Mouse (Mus musculus) cerebellum, adult 2 months (tissue): ENCODE measurements around the gene Tet1. TPM values are rescaled to one million over a fixed set of nuclear protein-coding genes. Genes with fewer than 3 reads are reported as not detected.

ENCODE experiments used
- DNase-seq, 2 experiments: peaks; one replicate each; pipeline ENCODE4 v3.0.0; 2021
- H3K27ac ChIP-seq: fragments of 200-500 bp; 2 replicates; pipeline ENCODE4 v1.5.1; 2012; ENCODE audit warnings: low read length, control low read depth, inconsistent platforms; ENCODE audit not compliant: insufficient read depth
- H3K27me3 ChIP-seq: fragments of 200-500 bp; 2 replicates; pipeline ENCODE4 v1.6.1; 2012; ENCODE audit warnings: inconsistent platforms, mild to moderate bottlenecking, low read length, moderate library complexity; ENCODE audit not compliant: control insufficient read depth, insufficient read depth
- H3K4me1 ChIP-seq: fragments of 200-500 bp; 2 replicates; pipeline ENCODE4 v1.6.1; 2011; ENCODE audit warnings: low read length; ENCODE audit not compliant: control insufficient read depth, insufficient read depth
- H3K4me3 ChIP-seq: fragments of 200-500 bp; replicated peaks from 2 replicates; pipeline ENCODE3; 2011; ENCODE audit warnings: mild to moderate bottlenecking, low read depth, low read length, control low read depth; ENCODE audit not compliant: insufficient read depth
- CTCF ChIP-seq: fragments of 200-500 bp; IDR thresholded peaks from 2 replicates; pipeline ENCODE4 v1.5.1; 2011; ENCODE audit warnings: low read depth, mild to moderate bottlenecking, control low read depth, low read length, moderate library complexity, borderline replicate concordance; ENCODE audit not compliant: insufficient read depth
- POLR2A ChIP-seq: fragments of 200-500 bp; IDR thresholded peaks from 2 replicates; pipeline ENCODE4 v1.6.1; 2011; ENCODE audit warnings: low read length, control low read depth, borderline replicate concordance; ENCODE audit not compliant: insufficient read depth
- WGBS: fragments of 180-500 bp; shearing (Covaris S2); methylation state at CpG from one replicate; pipeline ENCODE4 v1.1.7; 2018; 5-methylcytosine and 5-hydroxymethylcytosine counted together
- polyA plus RNA-seq: library from polyadenylated mRNA; depleted of rRNA; stranded (reverse); fragments of >200 nt; gene quantifications from 2 replicates; pipeline ENCODE4 v1.2.3, GENCODE M21; 2012

Gene Tet1
- polyA plus RNA-seq, 1 experiment: 6.5 TPM

DNA sequence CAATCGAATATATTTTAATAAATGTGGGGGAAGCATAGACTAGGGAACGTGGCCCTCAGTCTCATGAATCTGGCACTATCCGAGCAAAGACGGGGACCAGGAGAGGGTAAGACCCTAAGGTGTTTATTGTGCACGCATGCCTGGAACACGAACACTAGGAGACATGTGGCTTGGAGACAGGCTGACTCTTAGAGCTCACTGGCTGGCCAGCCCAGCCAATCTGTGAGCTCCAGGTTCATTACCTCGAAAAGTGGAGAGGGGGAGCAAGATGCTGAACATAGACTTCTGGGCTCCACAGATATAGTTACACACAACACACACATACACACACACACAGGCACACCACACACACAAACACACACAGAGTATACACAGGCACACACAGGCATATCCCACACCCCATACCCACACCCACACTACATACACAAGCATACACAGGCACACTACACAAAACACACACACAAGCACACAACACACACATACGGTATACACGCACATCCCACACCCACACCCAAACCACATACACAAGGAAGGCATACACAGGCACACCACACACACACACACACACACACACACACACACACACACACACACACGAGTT is 52.0 kb downstream of the Tet1 start:
- H3K4me3 ChIP-seq: no peak overlapping the region
- DNase-seq: peak in 1 of 2 experiments; percentile 39
- TF ChIP-seq CTCF (no peak), POLR2A (no peak)
- no peaks in the 10 kb centered on the region for H3K27me3 ChIP-seq
- peaks cover 4% of the 10 kb centered on the region; the same call in 1 of the 2 replicates for H3K4me1 ChIP-seq
- H3K27ac ChIP-seq: peak overlapping the region; percentile 43; the same call in 1 of the 2 replicates
- 48% methylated on average over 10 of the region's 10 CpGs for whole genome bisulfite sequencing

DNA sequence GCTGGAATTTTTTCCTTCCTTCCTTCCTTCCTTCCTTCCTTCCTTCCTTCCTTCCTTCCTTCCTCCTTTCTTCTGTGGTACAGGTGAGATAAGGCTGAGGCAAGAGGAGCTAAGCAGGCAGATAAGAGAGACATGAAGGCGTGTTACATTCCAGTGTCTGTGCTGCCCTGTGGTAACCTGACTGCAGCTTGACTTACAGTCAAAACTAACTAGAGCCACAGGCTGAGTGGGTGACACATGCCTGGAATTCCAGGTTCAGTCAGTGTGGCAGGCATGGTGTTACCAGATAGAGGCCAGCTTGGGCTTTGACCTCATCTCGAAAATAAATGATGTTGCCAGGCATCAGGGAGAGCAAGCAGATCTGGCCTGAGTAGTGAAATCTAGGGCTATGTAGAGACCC is 53.8 kb downstream of the Tet1 start:
- 95% methylated on average over 2 of the region's 2 CpGs for WGBS
- Histone ChIP-seq H3K4me3 (no peak overlapping the region), H3K27me3 (no peaks in the 10 kb centered on the region), H3K27ac (no peak overlapping the region), H3K4me1 (peaks cover 4% of the 10 kb centered on the region; the same call in 1 of the 2 replicates)
- no peak for TF ChIP-seq POLR2A
- no peak for TF ChIP-seq CTCF
- no peak for DNase-seq

DNA sequence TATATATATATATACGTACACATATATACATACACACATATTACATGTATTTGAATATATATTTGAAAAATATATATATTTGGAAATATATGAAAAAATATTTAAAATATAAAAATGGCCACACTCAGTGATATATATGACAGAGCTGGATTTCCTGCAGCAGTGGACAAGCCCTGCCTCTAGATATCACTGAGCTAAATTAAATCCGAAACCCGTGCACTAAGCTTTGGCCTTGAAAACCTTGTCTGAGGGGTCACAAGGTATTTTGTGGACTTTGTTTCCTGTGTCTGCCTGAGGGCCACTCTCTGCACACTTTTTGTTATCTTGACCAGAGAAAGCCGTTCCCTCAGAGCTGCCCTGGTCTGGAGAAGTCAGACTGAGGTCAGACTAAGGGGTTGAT is 54.2 kb downstream of the Tet1 start:
- WGBS: 88% methylated on average over 4 of the region's 4 CpGs
- TF ChIP-seq CTCF (no peak), POLR2A (no peak)
- no peaks in the 10 kb centered on the region for H3K27me3 ChIP-seq
- H3K4me1 ChIP-seq: peaks cover 4% of the 10 kb centered on the region; the same call in 1 of the 2 replicates
- no peak overlapping the region for H3K27ac ChIP-seq
- DNase-seq: no peak
- H3K4me3 ChIP-seq: no peak overlapping the region

DNA sequence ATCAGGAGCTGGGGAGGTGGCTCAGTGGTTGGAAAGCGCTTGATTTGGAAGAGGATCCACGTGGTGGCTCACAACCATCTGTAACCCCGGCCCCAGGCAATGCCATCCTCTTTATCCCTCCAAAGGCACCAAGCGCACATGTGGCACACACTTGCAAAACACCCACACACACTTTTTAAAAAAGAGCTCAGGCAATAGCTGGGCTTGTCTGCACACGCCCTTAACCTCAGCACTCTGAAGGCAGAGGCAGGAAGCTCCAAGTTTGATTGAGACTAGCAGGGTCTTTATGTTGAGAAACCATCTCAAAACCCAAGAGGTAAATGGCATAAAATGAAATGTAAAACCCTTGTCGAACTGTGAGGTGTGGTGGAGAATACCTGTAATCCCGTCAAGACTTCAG is 57.2 kb downstream of the Tet1 start:
- DNase-seq: no peak
- Histone ChIP-seq H3K27me3 (no peaks in the 10 kb centered on the region), H3K4me3 (no peak overlapping the region), H3K4me1 (peaks cover 3% of the 10 kb centered on the region; the same call in 1 of the 2 replicates), H3K27ac (no peak overlapping the region)
- WGBS: 64% methylated on average over 7 of the region's 7 CpGs
- TF ChIP-seq POLR2A (no peak), CTCF (no peak)

- Histone ChIP-seq H3K27ac (no peak overlapping the region), H3K4me1 (peaks cover 3% of the 10 kb centered on the region; the same call in 1 of the 2 replicates), H3K4me3 (no peak overlapping the region), H3K27me3 (no peaks in the 10 kb centered on the region)
- DNase-seq: no peak
- 66% methylated on average over 4 of the region's 4 CpGs for WGBS
- TF ChIP-seq CTCF: no peak
- TF ChIP-seq POLR2A: no peak
These were observed 57.8 kb downstream of the Tet1 start for GRCm38 (mm10) chr10:62851025-62851424.

DNA sequence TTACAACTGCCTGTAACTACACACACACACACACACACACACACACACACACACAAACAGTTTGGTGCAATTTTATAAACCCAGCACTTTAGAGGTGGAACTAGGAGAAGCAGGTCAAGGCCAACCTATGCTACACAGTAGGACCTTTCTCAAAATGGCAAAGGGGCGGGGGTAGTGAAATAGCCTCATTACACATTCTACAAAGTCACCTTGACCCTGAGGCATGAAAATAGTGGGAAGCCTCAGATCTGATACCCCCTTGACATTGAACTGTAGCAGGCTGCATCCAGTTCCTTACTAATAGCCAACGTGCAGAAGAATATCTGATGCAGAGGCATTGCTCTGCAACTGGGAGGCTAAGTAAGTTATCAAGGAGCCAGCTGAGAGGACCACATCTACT is 60.0 kb downstream of the Tet1 start:
- Histone ChIP-seq H3K27ac (no peak overlapping the region), H3K4me1 (peaks cover 3% of the 10 kb centered on the region; the same call in 1 of the 2 replicates), H3K27me3 (no peaks in the 10 kb centered on the region), H3K4me3 (no peak overlapping the region)
- 93% methylated on average over 2 of the region's 2 CpGs for WGBS
- no peak for DNase-seq
- TF ChIP-seq POLR2A: no peak
- TF ChIP-seq CTCF: no peak

DNA sequence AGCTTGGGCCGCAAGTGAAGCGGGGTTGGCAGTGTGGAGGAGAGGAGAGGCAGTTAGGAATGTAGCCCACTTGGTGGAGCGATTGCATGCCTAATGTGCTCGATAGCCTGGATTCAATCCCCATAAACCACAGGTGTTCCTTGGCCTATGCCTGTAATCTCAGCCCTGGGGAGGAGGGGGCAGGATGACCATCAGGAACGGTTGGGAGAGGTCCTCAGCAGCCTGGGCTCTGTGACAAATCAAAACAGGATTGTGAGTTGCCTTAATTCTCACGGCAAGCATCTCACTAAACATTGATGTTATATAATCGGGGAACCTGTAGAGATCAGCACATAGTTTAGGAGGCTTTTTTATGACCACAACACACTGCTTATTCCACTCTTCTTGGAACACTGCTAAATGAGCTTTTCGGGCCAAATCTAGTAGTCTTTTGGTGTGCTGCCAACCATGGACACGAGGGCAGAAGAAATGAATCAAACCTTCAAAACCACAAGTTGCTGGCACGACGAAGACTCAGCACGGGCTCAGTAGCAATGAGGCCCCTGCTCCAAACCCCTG is 61.6 kb downstream of the Tet1 start:
- Histone ChIP-seq H3K27me3 (no peaks in the 10 kb centered on the region), H3K4me1 (peaks cover 11% of the 10 kb centered on the region), H3K27ac (peak overlapping the region; percentile 53; the same call in 1 of the 2 replicates), H3K4me3 (peak overlapping the region; percentile 25)
- 9% methylated on average over 12 of the region's 12 CpGs for WGBS
- peak; percentile 76 to 78 for DNase-seq
- TF ChIP-seq POLR2A (no peak), CTCF (peak; percentile 86)

DNA sequence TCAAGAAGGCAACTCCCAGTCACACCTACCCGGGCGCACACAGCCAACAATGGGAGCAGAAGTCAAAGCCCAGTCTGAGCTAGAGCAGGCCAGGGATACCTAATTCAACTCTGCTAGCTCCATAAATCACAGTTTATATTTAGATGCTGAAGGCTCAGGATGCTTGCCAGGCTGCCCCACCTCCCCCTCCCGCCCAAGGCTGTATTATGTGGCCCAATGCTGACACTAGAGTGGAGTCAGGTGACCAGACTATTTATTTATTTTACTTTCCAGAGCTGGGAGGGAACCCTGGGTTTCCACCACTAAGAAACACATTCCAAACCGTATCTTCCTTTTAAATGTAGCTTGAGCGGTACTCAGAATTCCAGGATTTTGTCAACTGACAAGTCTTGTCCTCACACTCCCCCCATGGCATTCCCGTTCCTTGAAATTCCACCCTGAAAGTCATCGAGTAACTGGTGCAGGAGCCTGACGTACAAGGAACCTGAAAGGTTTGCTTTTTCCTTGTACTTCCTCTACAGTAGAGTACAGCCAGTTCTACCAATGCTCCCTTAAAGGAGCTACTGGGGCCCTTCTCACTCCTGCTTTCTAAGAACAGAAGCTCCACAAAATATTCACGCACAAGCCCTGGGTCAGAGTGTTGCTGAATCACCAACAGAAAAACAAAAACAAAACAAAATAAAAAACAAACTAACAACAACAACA is 64.9 kb downstream of the Tet1 start:
- WGBS: 72% methylated on average over 9 of the region's 9 CpGs
- H3K27me3 ChIP-seq: no peaks in the 10 kb centered on the region
- peaks cover 11% of the 10 kb centered on the region for H3K4me1 ChIP-seq
- TF ChIP-seq CTCF: no peak
- TF ChIP-seq POLR2A: no peak
- no peak overlapping the region for H3K4me3 ChIP-seq
- no peak overlapping the region for H3K27ac ChIP-seq
- no peak for DNase-seq
